Mouse (Mus musculus) erythroblast, embryonic 14.5 days (primary cell): Measurements from ENCODE around the gene Sh3bp1. TPM values are rescaled to one million over a fixed set of nuclear protein-coding genes. Genes with fewer than 3 reads are reported as not detected.

Experiments used
- H3K27me3 ChIP-seq: 2 replicates; pipeline ENCODE4 v1.6.1; 2012; ENCODE audit warnings: inconsistent platforms; ENCODE audit not compliant: control insufficient read depth
- H3K36me3 ChIP-seq: 2 replicates; pipeline ENCODE4 v1.6.1; 2012; ENCODE audit warnings: mild to moderate bottlenecking, inconsistent platforms; ENCODE audit not compliant: control insufficient read depth
- H3K4me1 ChIP-seq: 2 replicates; pipeline ENCODE4 v1.6.1; 2012; ENCODE audit warnings: inconsistent platforms; ENCODE audit not compliant: control insufficient read depth
- H3K4me3 ChIP-seq: replicated peaks from 2 replicates; pipeline ENCODE3; 2012; ENCODE audit warnings: moderate library complexity, mild to moderate bottlenecking, inconsistent platforms
- H3K9me3 ChIP-seq: 2 replicates; pipeline ENCODE4 v1.6.1; 2012; ENCODE audit warnings: low read length, inconsistent platforms, mixed read lengths; ENCODE audit not compliant: control insufficient read depth
- GATA1 ChIP-seq: IDR thresholded peaks from 2 replicates; pipeline ENCODE4 v1.6.1; 2012; ENCODE audit warnings: low read length, inconsistent platforms, mixed read lengths
- TAL1 ChIP-seq: IDR thresholded peaks from 3 replicates; pipeline ENCODE4 v1.6.1; 2012; ENCODE audit warnings: low read length, inconsistent platforms, mixed read lengths
- polyA plus RNA-seq: library from polyadenylated mRNA; stranded (reverse); fragments of >175 nt; gene quantifications from 2 replicates; pipeline ENCODE4 v1.2.3, GENCODE M21; 2012

The Sh3bp1 gene
- polyA plus RNA-seq: 13.6 and 16.2 TPM in 2 replicates

- no peaks in the 10 kb centered on the region for H3K9me3 ChIP-seq
- peak within 1 kb of the TSS; percentile 74 for H3K4me3 ChIP-seq
- H3K36me3 ChIP-seq: peaks cover 25% of the 10 kb centered on the region
- TF ChIP-seq GATA1 (no peak), TAL1 (no peak)
- peaks cover 74% of the 10 kb centered on the region for H3K4me1 ChIP-seq
- no peaks in the 10 kb centered on the region for H3K27me3 ChIP-seq
These were observed at the start of gene Sh3bp1 for GRCm38 (mm10) chr15:78899740-78900584. Gene Sh3bp1 (plus strand): TSS chr15:78899768.

- TF ChIP-seq GATA1: no peak
- no peak for TF ChIP-seq TAL1
- Histone ChIP-seq H3K4me1 (peaks cover 32% of the 10 kb centered on the region), H3K9me3 (no peaks in the 10 kb centered on the region), H3K27me3 (peaks cover 20% of the 10 kb centered on the region), H3K36me3 (peaks cover 5% of the 10 kb centered on the region; the same call in 1 of the 2 replicates), H3K4me3 (no peak overlapping the region)
These were observed 49.3 kb upstream of the Sh3bp1 start for GRCm38 (mm10) chr15:78850059-78850824.

- no peak overlapping the region for H3K4me3 ChIP-seq
- peaks cover 13% of the 10 kb centered on the region for H3K27me3 ChIP-seq
- H3K36me3 ChIP-seq: peaks cover 5% of the 10 kb centered on the region; the same call in 1 of the 2 replicates
- H3K4me1 ChIP-seq: peaks cover 35% of the 10 kb centered on the region
- TF ChIP-seq TAL1 (no peak), GATA1 (no peak)
- no peaks in the 10 kb centered on the region for H3K9me3 ChIP-seq
These were observed 48.6 kb upstream of the Sh3bp1 start for GRCm38 (mm10) chr15:78850944-78851343.

DNA sequence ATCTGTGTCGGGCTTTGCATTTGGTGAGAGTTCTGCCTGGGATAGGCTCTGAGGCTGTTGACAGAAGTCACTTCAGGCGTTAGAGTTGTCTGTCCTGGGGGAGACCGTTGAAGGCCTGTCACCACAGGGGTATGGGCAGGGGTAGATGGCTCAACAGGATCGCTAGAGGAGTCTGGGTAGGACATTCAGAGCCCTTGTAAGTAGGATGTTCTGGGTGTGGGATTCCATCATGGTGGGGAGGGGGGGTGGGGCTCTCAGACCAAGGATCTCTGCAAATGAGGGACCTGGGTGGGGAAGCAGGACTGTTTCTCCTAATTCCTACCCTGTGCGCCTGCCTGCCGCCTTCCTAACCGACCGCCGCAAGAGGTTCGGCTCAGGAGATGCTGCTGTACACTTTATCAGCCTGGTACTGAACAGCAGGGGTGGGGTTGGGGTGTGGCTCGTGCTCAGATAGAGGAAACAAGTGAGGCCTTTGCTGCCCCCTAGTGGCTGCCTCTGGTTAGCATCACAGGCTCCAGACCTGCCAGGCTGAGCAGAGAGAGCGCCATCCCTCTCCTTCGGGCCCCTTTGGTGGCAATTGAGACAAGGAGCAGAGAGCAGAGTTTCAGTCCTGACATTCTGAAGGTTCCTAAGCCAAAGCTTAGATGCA, 47.9 kb upstream of the Sh3bp1 start:
- H3K4me1 ChIP-seq: peaks cover 35% of the 10 kb centered on the region
- peaks cover 13% of the 10 kb centered on the region for H3K27me3 ChIP-seq
- peaks cover 5% of the 10 kb centered on the region; the same call in 1 of the 2 replicates for H3K36me3 ChIP-seq
- H3K9me3 ChIP-seq: no peaks in the 10 kb centered on the region
- no peak overlapping the region for H3K4me3 ChIP-seq
- TF ChIP-seq GATA1 (0 out of 2 replicates have a peak, but pooled peaks have one; percentile 15), TAL1 (no peak)

GRCm38 (mm10) chr15:78855303-78855965, 44.1 kb upstream of the Sh3bp1 start, which contains the start of gene Lgals2:
Gene Lgals2 (minus strand): TSS chr15:78855529.
- no peaks in the 10 kb centered on the region for H3K9me3 ChIP-seq
- no peaks in the 10 kb centered on the region for H3K36me3 ChIP-seq
- TF ChIP-seq TAL1 (no peak), GATA1 (no peak)
- H3K4me1 ChIP-seq: peaks cover 29% of the 10 kb centered on the region
- H3K4me3 ChIP-seq: no peak within 1 kb of the TSS
- H3K27me3 ChIP-seq: peaks cover 6% of the 10 kb centered on the region

DNA sequence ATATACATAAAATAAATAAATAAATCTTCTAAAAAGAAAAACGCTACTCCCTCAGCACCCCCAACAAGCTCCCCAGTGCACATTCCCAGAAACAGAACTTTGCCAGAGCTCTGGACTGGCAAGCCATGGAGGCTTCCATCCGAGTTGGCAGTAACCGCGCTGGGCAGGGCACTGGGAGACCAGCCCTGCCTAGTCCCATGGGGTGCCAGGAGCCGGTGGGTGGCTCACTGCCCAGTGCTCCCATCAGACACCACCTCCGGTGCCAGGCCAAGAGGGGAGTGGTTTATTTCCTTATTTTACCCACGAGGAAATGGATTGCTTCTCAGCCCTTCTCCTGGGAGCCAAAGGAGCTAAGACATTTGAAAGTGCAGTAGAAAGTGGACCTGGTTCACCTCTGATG, 42.6 kb upstream of the Sh3bp1 start:
- TF ChIP-seq GATA1 (no peak), TAL1 (no peak)
- Histone ChIP-seq H3K36me3 (no peaks in the 10 kb centered on the region), H3K4me3 (no peak overlapping the region), H3K4me1 (peaks cover 15% of the 10 kb centered on the region), H3K9me3 (no peaks in the 10 kb centered on the region), H3K27me3 (peaks cover 2% of the 10 kb centered on the region; the same call in 1 of the 2 replicates)

GRCm38 (mm10) chr15:78859311-78859710, 40.3 kb upstream of the Sh3bp1 start:
- no peak for TF ChIP-seq GATA1
- TF ChIP-seq TAL1: no peak
- Histone ChIP-seq H3K36me3 (no peaks in the 10 kb centered on the region), H3K27me3 (peaks cover 8% of the 10 kb centered on the region)

DNA sequence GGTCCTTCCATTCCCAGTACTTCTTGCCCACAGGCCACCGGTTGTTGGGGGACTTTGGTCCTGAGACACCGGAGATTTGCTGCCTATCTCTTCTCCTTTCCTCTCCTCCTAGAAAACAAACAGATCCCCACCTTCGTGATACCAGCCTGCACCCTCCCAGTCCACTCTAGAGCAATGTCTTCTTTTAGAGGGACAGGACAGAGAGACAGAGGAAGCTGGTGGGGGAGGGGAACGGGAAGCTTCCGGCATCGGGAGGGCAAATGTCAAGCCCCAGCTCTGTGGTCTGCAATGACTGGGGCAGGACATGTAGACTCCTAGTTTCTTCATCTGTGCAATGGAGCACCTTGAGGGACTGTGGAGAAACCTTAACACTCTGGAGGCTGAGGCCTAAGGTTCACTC, 39.9 kb upstream of the Sh3bp1 start:
- Histone ChIP-seq H3K4me1 (peaks cover 10% of the 10 kb centered on the region), H3K4me3 (no peak overlapping the region), H3K36me3 (no peaks in the 10 kb centered on the region), H3K9me3 (no peaks in the 10 kb centered on the region), H3K27me3 (peaks cover 9% of the 10 kb centered on the region)
- TF ChIP-seq TAL1 (no peak), GATA1 (no peak)

More at GRCm38 (mm10) chr15:78859311-78859710, 40.3 kb upstream of the Sh3bp1 start:
- no peak overlapping the region for H3K4me3 ChIP-seq
- no peaks in the 10 kb centered on the region for H3K9me3 ChIP-seq
- H3K4me1 ChIP-seq: peaks cover 10% of the 10 kb centered on the region
